Mouse (Mus musculus) forebrain, embryonic 11.5 days (tissue): ENCODE results near the gene Clcn7. TPM values are rescaled to one million over a fixed set of nuclear protein-coding genes. Genes with fewer than 3 reads are reported as not detected.

ENCODE experiments used
- ATAC-seq: fragments of 200-750 bp; cut with Nextera tagmentation; replicated peaks from 2 replicates; pipeline ENCODE4 v1.8.0; 2017; ENCODE audit warnings: moderate TSS enrichment; ENCODE audit not compliant: low FRiP score
- DNase-seq: peaks from one replicate; pipeline ENCODE4 v3.0.0-alpha.2; 2017; ENCODE audit warnings: low spot score
- H3K27ac ChIP-seq: fragments of 300-500 bp; sonication (generic); 2 replicates; pipeline ENCODE4 v1.5.1; 2014; ENCODE audit warnings: low read depth, low read length
- H3K27me3 ChIP-seq: fragments of 300-500 bp; sonication (generic); 2 replicates; pipeline ENCODE4 v1.6.1; 2014; ENCODE audit warnings: mild to moderate bottlenecking, low read length, mixed read lengths; ENCODE audit not compliant: control insufficient read depth, insufficient read depth
- H3K36me3 ChIP-seq: fragments of 300-500 bp; sonication (generic); 2 replicates; pipeline ENCODE4 v1.6.1; 2014; ENCODE audit warnings: mild to moderate bottlenecking, low read length, moderate library complexity, mixed read lengths; ENCODE audit not compliant: control insufficient read depth, insufficient read depth
- H3K4me1 ChIP-seq: fragments of 300-500 bp; sonication (generic); replicated peaks from 2 replicates; pipeline ENCODE4 v1.6.1; 2014; ENCODE audit warnings: low read length, mixed read lengths; ENCODE audit not compliant: control insufficient read depth, insufficient read depth
- H3K4me2 ChIP-seq: fragments of 300-500 bp; sonication (generic); 2 replicates; pipeline ENCODE4 v1.6.1; 2014; ENCODE audit warnings: low read depth, mild to moderate bottlenecking, low read length, moderate library complexity, mixed read lengths; ENCODE audit not compliant: severe bottlenecking
- H3K4me3 ChIP-seq: fragments of 300-500 bp; sonication (generic); 2 replicates; pipeline ENCODE4 v1.5.1; 2014; ENCODE audit warnings: low read depth, low read length
- H3K9ac ChIP-seq: fragments of 300-500 bp; sonication (generic); 2 replicates; pipeline ENCODE4 v1.6.1; 2014; ENCODE audit warnings: low read length
- H3K9me3 ChIP-seq: fragments of 300-500 bp; sonication (generic); 2 replicates; pipeline ENCODE4 v1.6.1; 2016; ENCODE audit warnings: low read length, mixed read lengths; ENCODE audit not compliant: control insufficient read depth
- WGBS: fragments of 180-500 bp; shearing (Covaris S2); extraction: QIAGEN DNeasy Blood & Tissue Kit; methylation state at CpG from one replicate; pipeline ENCODE4 v1.1.7; 2014; 5-methylcytosine and 5-hydroxymethylcytosine counted together
- polyA plus RNA-seq: library from polyadenylated mRNA; unstranded; fragments of >200 nt; fragmentation: Nextera tagmentation; extraction: Ambion mirVana; gene quantifications from 2 replicates; pipeline ENCODE4 v1.2.1, GENCODE M21; 2014

Gene Clcn7
- 24.2 and 25.4 TPM in 2 replicates for polyA plus RNA-seq

- 0% methylated on average over 40 of the region's 40 CpGs for WGBS
- ATAC-seq (peak; percentile 91), DNase-seq (peak; percentile 94)
- Histone ChIP-seq H3K9ac (peak within 1 kb of the TSS; percentile 79), H3K4me3 (peak within 1 kb of the TSS; percentile 67), H3K27ac (no peak within 1 kb of the TSS), H3K9me3 (no peaks in the 10 kb centered on the region), H3K36me3 (no peaks in the 10 kb centered on the region), H3K4me1 (peaks cover 8% of the 10 kb centered on the region; the same call in 1 of the 2 replicates), H3K4me2 (peak within 1 kb of the TSS; percentile 81), H3K27me3 (no peaks in the 10 kb centered on the region)
Observed at GRCm38 (mm10) chr17:25133275-25133698, at the start of gene Clcn7. Gene Clcn7, plus strand, starts transcription at chr17:25133391.

- no peak within 1 kb of the TSS for H3K9ac ChIP-seq
- DNase-seq: peak; percentile 63
- H3K4me1 ChIP-seq: no peaks in the 10 kb centered on the region
- H3K27ac ChIP-seq: no peak within 1 kb of the TSS
- 69% methylated on average over 7 of the region's 7 CpGs for WGBS
- no peak within 1 kb of the TSS for H3K4me2 ChIP-seq
- H3K36me3 ChIP-seq: no peaks in the 10 kb centered on the region
- ATAC-seq: no peak
- no peaks in the 10 kb centered on the region for H3K27me3 ChIP-seq
- H3K4me3 ChIP-seq: no peak within 1 kb of the TSS
- H3K9me3 ChIP-seq: no peaks in the 10 kb centered on the region
Observed at GRCm38 (mm10) chr17:25083444-25083931, 49.7 kb upstream of the Clcn7 start, which contains the start of gene Tmem204. Gene Tmem204, minus strand, starts transcription at chr17:25083591.

- Histone ChIP-seq H3K4me1 (no peaks in the 10 kb centered on the region), H3K27ac (no peak overlapping the region), H3K9me3 (no peaks in the 10 kb centered on the region), H3K27me3 (no peaks in the 10 kb centered on the region), H3K4me2 (no peak overlapping the region), H3K9ac (no peak overlapping the region), H3K36me3 (peaks cover 3% of the 10 kb centered on the region; the same call in 1 of the 2 replicates), H3K4me3 (no peak overlapping the region)
- DNase-seq: no peak
- ATAC-seq: no peak
- 85% methylated on average over 13 of the region's 13 CpGs for WGBS
Observed at GRCm38 (mm10) chr17:25084835-25085385, 48.3 kb upstream of the Clcn7 start.

- Histone ChIP-seq H3K36me3 (peaks cover 3% of the 10 kb centered on the region; the same call in 1 of the 2 replicates), H3K9me3 (no peaks in the 10 kb centered on the region), H3K9ac (no peak overlapping the region), H3K4me2 (no peak overlapping the region), H3K4me1 (no peaks in the 10 kb centered on the region), H3K27me3 (no peaks in the 10 kb centered on the region), H3K4me3 (no peak overlapping the region), H3K27ac (no peak overlapping the region)
- ATAC-seq (no peak), DNase-seq (no peak)
- 94% methylated on average over 7 of the region's 7 CpGs for WGBS
Observed at GRCm38 (mm10) chr17:25086724-25087123, 46.5 kb upstream of the Clcn7 start.

- WGBS: 89% methylated on average over 10 of the region's 10 CpGs
- Histone ChIP-seq H3K4me1 (no peaks in the 10 kb centered on the region), H3K36me3 (peaks cover 3% of the 10 kb centered on the region; the same call in 1 of the 2 replicates), H3K27me3 (no peaks in the 10 kb centered on the region), H3K9ac (no peak overlapping the region), H3K4me2 (no peak overlapping the region), H3K9me3 (no peaks in the 10 kb centered on the region), H3K4me3 (no peak overlapping the region), H3K27ac (no peak overlapping the region)
- DNase-seq (no peak), ATAC-seq (no peak)
Observed at GRCm38 (mm10) chr17:25089158-25089557, 44.0 kb upstream of the Clcn7 start.

GRCm38 (mm10) chr17:25090450-25090849 lies 42.7 kb upstream of the Clcn7 start:
- Histone ChIP-seq H3K4me1 (no peaks in the 10 kb centered on the region), H3K27me3 (no peaks in the 10 kb centered on the region), H3K9ac (no peak overlapping the region), H3K4me3 (no peak overlapping the region), H3K36me3 (peaks cover 3% of the 10 kb centered on the region; the same call in 1 of the 2 replicates), H3K9me3 (no peaks in the 10 kb centered on the region), H3K27ac (no peak overlapping the region), H3K4me2 (no peak overlapping the region)
- 94% methylated on average over 10 of the region's 10 CpGs for WGBS
- DNase-seq (no peak), ATAC-seq (no peak)

- Histone ChIP-seq H3K36me3 (peaks cover 15% of the 10 kb centered on the region), H3K4me3 (no peak overlapping the region), H3K9ac (no peak overlapping the region), H3K4me1 (no peaks in the 10 kb centered on the region), H3K27me3 (no peaks in the 10 kb centered on the region), H3K4me2 (no peak overlapping the region), H3K27ac (no peak overlapping the region), H3K9me3 (no peaks in the 10 kb centered on the region)
- DNase-seq (no peak), ATAC-seq (no peak)
- WGBS: 92% methylated on average over 2 of the region's 2 CpGs
Observed at GRCm38 (mm10) chr17:25096221-25096620, 37.0 kb upstream of the Clcn7 start.

GRCm38 (mm10) chr17:25100052-25100451 lies 33.1 kb upstream of the Clcn7 start:
- Histone ChIP-seq H3K36me3 (peaks cover 24% of the 10 kb centered on the region), H3K9me3 (no peaks in the 10 kb centered on the region), H3K27me3 (no peaks in the 10 kb centered on the region), H3K27ac (no peak overlapping the region), H3K4me3 (no peak overlapping the region), H3K9ac (no peak overlapping the region), H3K4me2 (no peak overlapping the region), H3K4me1 (no peaks in the 10 kb centered on the region)
- WGBS: 91% methylated on average over 6 of the region's 6 CpGs
- DNase-seq (no peak), ATAC-seq (no peak)

- H3K9ac ChIP-seq: no peak overlapping the region
- H3K4me2 ChIP-seq: no peak overlapping the region
- H3K4me3 ChIP-seq: no peak overlapping the region
- 95% methylated on average over 11 of the region's 11 CpGs for WGBS
- peaks cover 27% of the 10 kb centered on the region for H3K36me3 ChIP-seq
- no peak overlapping the region for H3K27ac ChIP-seq
- H3K27me3 ChIP-seq: no peaks in the 10 kb centered on the region
- ATAC-seq (no peak), DNase-seq (no peak)
- no peaks in the 10 kb centered on the region for H3K9me3 ChIP-seq
- H3K4me1 ChIP-seq: no peaks in the 10 kb centered on the region
Observed at GRCm38 (mm10) chr17:25101338-25101737, 31.9 kb upstream of the Clcn7 start.
